Mouse (Mus musculus) neural tube, embryonic 12.5 days (tissue): ENCODE results near the gene Ngrn. TPM values are rescaled to one million over a fixed set of nuclear protein-coding genes. Genes with fewer than 3 reads are reported as not detected.
A peak's percentile ranks its signal among the peaks of the same experiment; 100 is the strongest.

Experiments used
- ATAC-seq: fragments of 200-750 bp; cut with Nextera tagmentation; 2 replicates; pipeline ENCODE4 v1.8.0; 2017; ENCODE audit warnings: low read depth, mild to moderate bottlenecking, moderate TSS enrichment, moderate library complexity; ENCODE audit not compliant: low FRiP score
- H3K27ac ChIP-seq: fragments of 300-500 bp; sonication (generic); 2 replicates; pipeline ENCODE4 v1.5.1; 2016
- H3K27me3 ChIP-seq: fragments of 300-500 bp; sonication (generic); replicated peaks from 2 replicates; pipeline ENCODE4 v1.6.1; 2016; ENCODE audit warnings: mild to moderate bottlenecking
- H3K36me3 ChIP-seq: fragments of 300-500 bp; sonication (generic); 2 replicates; pipeline ENCODE4 v1.6.1; 2016; ENCODE audit warnings: mild to moderate bottlenecking
- H3K4me1 ChIP-seq: fragments of 300-500 bp; sonication (generic); 2 replicates; pipeline ENCODE4 v1.6.1; 2016
- H3K4me2 ChIP-seq: fragments of 300-500 bp; sonication (generic); replicated peaks from 2 replicates; pipeline ENCODE4 v1.6.1; 2016; ENCODE audit warnings: mild to moderate bottlenecking
- H3K4me3 ChIP-seq: fragments of 300-500 bp; sonication (generic); 2 replicates; pipeline ENCODE4 v1.5.1; 2016
- H3K9ac ChIP-seq: fragments of 300-500 bp; sonication (generic); 2 replicates; pipeline ENCODE4 v1.6.1; 2016; ENCODE audit warnings: mild to moderate bottlenecking
- H3K9me3 ChIP-seq: fragments of 300-500 bp; sonication (generic); 2 replicates; pipeline ENCODE4 v1.6.1; 2016; ENCODE audit warnings: mild to moderate bottlenecking
- WGBS: fragments of 180-500 bp; shearing (Covaris S2); methylation state at CpG from one replicate; pipeline ENCODE4 v1.1.7; 2016; 5-methylcytosine and 5-hydroxymethylcytosine counted together
- polyA plus RNA-seq: library from polyadenylated mRNA; unstranded; fragments of >200 nt; fragmentation: Nextera tagmentation; extraction: Ambion mirVana; gene quantifications from 2 replicates; pipeline ENCODE4 v1.2.1, GENCODE M21; 2016

The Ngrn gene
- polyA plus RNA-seq, 1 experiment from 2014 or later: 54.9 TPM

DNA sequence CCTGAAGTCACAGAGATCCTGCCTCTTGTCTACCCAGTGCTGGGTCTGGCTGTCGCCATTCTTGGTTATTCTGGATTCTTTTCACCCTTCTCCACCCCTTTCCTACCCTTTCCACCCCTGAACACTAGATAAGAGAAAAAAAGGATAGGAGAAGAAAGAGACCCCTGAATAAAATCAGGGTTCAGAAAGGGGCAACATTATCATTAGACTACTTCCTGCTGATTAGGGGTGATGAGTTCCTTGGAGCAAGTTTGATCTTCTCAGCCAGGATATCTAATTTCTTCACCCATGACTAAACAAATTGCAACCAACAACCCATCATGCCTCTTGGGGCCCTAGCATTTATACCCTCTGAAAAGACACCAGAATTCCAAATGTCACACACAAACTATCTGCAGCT lies 6.7 kb downstream of the Ngrn start:
- H3K4me2 ChIP-seq: no peak overlapping the region
- peaks cover 14% of the 10 kb centered on the region for H3K4me1 ChIP-seq
- peaks cover 31% of the 10 kb centered on the region for H3K36me3 ChIP-seq
- H3K27me3 ChIP-seq: no peaks in the 10 kb centered on the region
- no peak overlapping the region for H3K4me3 ChIP-seq
- H3K9ac ChIP-seq: no peak overlapping the region
- ATAC-seq: no peak
- H3K27ac ChIP-seq: no peak overlapping the region
- H3K9me3 ChIP-seq: no peaks in the 10 kb centered on the region
- 86% methylated on average over 1 of the region's 1 CpGs for WGBS

DNA sequence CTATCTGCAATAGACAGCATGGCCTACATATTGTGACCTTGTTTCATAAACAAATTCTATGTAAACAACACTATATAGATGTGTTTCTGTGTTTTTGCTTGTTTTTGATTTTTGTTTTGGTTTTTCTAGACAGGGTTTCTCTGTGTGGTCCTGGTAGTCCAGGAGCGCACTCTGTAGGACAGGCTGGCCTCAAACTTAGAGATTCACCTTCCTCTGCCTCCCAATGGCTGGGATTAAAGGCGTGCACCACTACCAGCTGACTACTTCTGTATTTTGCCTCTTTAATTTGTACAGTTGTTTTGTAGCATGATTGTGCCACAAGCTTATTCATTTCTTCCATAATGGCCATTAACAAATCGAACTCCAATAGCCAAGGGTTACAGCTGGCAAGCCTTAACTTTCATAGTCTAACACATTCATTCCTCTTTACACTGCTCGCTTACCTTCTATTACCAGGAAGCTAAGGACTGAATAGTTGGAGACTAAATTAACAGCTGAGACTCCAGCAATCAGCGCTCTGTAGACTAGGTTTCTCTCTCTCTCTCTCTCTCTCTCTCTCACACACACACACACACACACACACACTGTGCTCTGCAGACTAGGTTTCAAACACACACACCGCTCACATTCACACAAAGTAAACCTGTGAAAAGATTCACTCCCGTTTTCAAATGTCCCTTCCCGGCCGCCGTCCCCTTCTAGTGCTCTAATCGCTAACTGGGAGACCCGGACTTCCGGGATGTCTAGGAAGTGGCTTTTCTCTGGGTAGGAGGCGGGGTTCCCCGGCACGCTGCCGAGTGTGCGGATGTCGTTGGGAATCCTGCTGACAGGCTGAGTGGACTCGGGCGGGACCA lies 8.1 kb downstream of the Ngrn start, which contains the start of gene Vps33b:
Gene Vps33b, plus strand, starts transcription at position 753 of the 854 bp plus-strand sequence.
- peaks cover 10% of the 10 kb centered on the region for H3K4me1 ChIP-seq
- H3K4me2 ChIP-seq: peak within 1 kb of the TSS; percentile 92
- H3K27me3 ChIP-seq: no peaks in the 10 kb centered on the region
- H3K9me3 ChIP-seq: peaks cover 3% of the 10 kb centered on the region
- no peak within 1 kb of the TSS for H3K27ac ChIP-seq
- peaks cover 41% of the 10 kb centered on the region for H3K36me3 ChIP-seq
- peak within 1 kb of the TSS; percentile 82 for H3K9ac ChIP-seq
- peak within 1 kb of the TSS; percentile 83 for H3K4me3 ChIP-seq
- 5% methylated on average over 21 of the region's 21 CpGs for WGBS
- peak; percentile 95 for ATAC-seq

GRCm38 (mm10) chr7:80269751-80270255 lies 8.8 kb downstream of the Ngrn start:
- 1% methylated on average over 23 of the region's 23 CpGs for WGBS
- peak overlapping the region; percentile 92 for H3K4me2 ChIP-seq
- H3K9ac ChIP-seq: peak overlapping the region; percentile 82
- peaks cover 10% of the 10 kb centered on the region for H3K4me1 ChIP-seq
- no peaks in the 10 kb centered on the region for H3K27me3 ChIP-seq
- H3K4me3 ChIP-seq: peak overlapping the region; percentile 83
- H3K27ac ChIP-seq: no peak overlapping the region
- peak; percentile 54 for ATAC-seq
- H3K9me3 ChIP-seq: peaks cover 10% of the 10 kb centered on the region
- H3K36me3 ChIP-seq: peaks cover 41% of the 10 kb centered on the region

DNA sequence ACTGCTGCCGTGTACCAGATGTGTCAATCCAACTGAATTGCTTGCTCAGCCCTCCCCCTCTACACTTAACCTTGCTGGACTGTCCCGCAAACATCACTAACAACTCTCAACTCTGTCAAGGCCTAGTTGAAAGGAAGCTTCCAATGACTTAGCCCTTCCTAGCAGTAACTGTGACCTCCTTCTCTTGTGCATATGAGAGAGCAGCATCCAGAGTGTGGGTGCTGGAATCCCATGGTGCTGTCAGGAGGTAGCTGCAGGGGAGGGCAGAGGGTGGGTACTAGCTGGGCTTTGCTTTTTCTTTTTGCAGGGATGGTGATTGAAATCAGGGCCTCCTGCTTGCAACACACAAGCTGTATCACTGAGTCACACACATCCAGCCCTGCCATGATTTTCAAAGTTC lies 12.4 kb downstream of the Ngrn start:
- Histone ChIP-seq H3K4me3 (no peak overlapping the region), H3K4me1 (peaks cover 10% of the 10 kb centered on the region), H3K27ac (no peak overlapping the region), H3K36me3 (peaks cover 55% of the 10 kb centered on the region), H3K9me3 (peaks cover 16% of the 10 kb centered on the region), H3K4me2 (no peak overlapping the region), H3K9ac (no peak overlapping the region), H3K27me3 (no peaks in the 10 kb centered on the region)
- no peak for ATAC-seq
- WGBS: 94% methylated on average over 2 of the region's 2 CpGs

GRCm38 (mm10) chr7:80276374-80276773 lies 15.4 kb downstream of the Ngrn start:
- Histone ChIP-seq H3K4me2 (no peak overlapping the region), H3K36me3 (peaks cover 72% of the 10 kb centered on the region), H3K27me3 (no peaks in the 10 kb centered on the region), H3K4me3 (no peak overlapping the region), H3K4me1 (no peaks in the 10 kb centered on the region), H3K9ac (no peak overlapping the region), H3K27ac (no peak overlapping the region), H3K9me3 (peaks cover 16% of the 10 kb centered on the region)
- ATAC-seq: no peak
- 97% methylated on average over 4 of the region's 4 CpGs for WGBS

DNA sequence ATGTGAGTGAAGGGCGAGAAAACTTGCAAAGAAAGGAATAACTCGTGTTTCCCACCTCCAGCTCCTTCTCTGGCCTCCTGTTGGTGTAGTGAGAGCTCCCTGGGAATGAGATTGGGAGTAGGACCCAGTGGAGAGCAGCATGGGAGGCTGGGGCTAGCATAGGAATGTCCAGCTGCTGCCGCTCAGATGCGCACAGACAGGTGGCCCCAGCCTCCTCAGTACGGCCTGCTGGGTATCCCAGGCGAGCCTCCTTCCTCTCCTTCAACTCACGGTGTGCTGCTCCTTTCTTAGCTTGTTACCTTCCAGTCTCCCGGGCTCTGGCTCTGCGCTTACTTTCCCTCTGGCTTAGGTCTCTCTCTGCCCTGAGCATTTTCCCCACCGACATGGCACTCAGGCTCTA lies 19.0 kb downstream of the Ngrn start:
- H3K36me3 ChIP-seq: peaks cover 78% of the 10 kb centered on the region
- 88% methylated on average over 10 of the region's 10 CpGs for WGBS
- no peak overlapping the region for H3K4me3 ChIP-seq
- H3K9ac ChIP-seq: no peak overlapping the region
- H3K9me3 ChIP-seq: peaks cover 3% of the 10 kb centered on the region
- no peak overlapping the region for H3K27ac ChIP-seq
- no peak overlapping the region for H3K4me2 ChIP-seq
- no peaks in the 10 kb centered on the region for H3K27me3 ChIP-seq
- no peaks in the 10 kb centered on the region for H3K4me1 ChIP-seq
- no peak for ATAC-seq

DNA sequence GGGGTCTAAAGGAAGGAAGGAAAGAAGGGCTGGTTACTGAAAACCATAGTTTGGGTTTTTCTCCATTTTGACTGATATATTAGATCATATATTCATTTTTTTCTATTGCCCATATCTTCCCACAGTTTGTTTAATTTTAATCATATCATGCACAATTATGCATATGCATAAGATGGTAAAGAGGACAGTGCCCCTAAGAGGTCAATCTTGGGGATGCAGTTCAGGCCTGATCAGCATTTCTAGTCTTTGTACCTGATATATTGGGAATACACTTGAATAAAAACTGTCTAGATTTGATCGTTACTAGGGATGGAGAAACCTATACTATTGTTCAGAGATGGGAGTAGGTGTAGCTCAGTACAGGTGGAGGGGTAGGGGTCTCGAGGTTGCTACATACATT lies 20.0 kb downstream of the Ngrn start:
- H3K27ac ChIP-seq: no peak overlapping the region
- H3K9ac ChIP-seq: no peak overlapping the region
- ATAC-seq: no peak
- H3K27me3 ChIP-seq: no peaks in the 10 kb centered on the region
- no peak overlapping the region for H3K4me2 ChIP-seq
- peaks cover 79% of the 10 kb centered on the region for H3K36me3 ChIP-seq
- WGBS: 93% methylated on average over 2 of the region's 2 CpGs
- H3K4me1 ChIP-seq: no peaks in the 10 kb centered on the region
- no peaks in the 10 kb centered on the region for H3K9me3 ChIP-seq
- H3K4me3 ChIP-seq: no peak overlapping the region

GRCm38 (mm10) chr7:80281646-80282045 lies 20.6 kb downstream of the Ngrn start:
- H3K4me3 ChIP-seq: no peak overlapping the region
- no peak overlapping the region for H3K27ac ChIP-seq
- no peak overlapping the region for H3K9ac ChIP-seq
- no peaks in the 10 kb centered on the region for H3K27me3 ChIP-seq
- no peaks in the 10 kb centered on the region for H3K4me1 ChIP-seq
- H3K4me2 ChIP-seq: no peak overlapping the region
- H3K9me3 ChIP-seq: no peaks in the 10 kb centered on the region
- peaks cover 79% of the 10 kb centered on the region for H3K36me3 ChIP-seq
- WGBS: 87% methylated on average over 3 of the region's 3 CpGs
- ATAC-seq: no peak

DNA sequence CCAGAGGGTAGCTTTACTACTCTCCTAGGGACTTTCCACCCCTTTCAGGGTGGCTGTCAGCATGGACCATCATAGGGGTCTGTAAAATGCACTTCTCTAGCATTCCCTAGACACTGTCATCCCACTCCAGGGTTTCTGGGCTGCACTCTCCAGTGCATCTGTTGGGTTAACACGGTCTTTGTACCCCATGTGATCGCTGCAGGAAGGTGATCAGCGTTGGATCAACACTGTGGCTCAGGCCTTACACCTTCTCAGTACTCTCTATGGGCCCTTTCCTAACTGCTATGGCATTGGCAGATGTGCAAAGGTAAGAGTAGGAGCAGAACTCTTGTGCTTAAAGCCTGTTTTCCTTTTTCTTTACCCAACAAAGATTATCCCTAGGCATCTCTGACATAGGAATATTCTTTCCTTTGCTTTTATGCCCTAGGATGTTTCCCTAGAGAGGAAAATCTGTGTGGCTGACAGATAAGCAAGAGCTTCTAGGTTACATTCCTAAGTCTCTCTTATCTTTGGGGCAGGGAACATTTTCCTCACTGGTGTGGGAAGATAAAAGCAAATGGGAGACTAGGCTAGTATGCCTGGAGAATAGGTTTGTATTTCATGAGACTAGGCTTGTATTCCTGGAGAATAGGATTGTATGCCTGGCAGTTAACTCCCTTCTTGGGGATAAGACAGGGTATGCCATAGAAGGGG lies 22.4 kb downstream of the Ngrn start:
- Histone ChIP-seq H3K4me2 (no peak overlapping the region), H3K4me1 (no peaks in the 10 kb centered on the region), H3K4me3 (no peak overlapping the region), H3K27me3 (no peaks in the 10 kb centered on the region), H3K9ac (no peak overlapping the region), H3K9me3 (no peaks in the 10 kb centered on the region), H3K36me3 (peaks cover 80% of the 10 kb centered on the region), H3K27ac (no peak overlapping the region)
- 91% methylated on average over 3 of the region's 3 CpGs for WGBS
- no peak for ATAC-seq

- Histone ChIP-seq H3K36me3 (peaks cover 76% of the 10 kb centered on the region), H3K9ac (no peak overlapping the region), H3K27ac (no peak overlapping the region), H3K4me1 (no peaks in the 10 kb centered on the region), H3K4me3 (no peak overlapping the region), H3K4me2 (no peak overlapping the region), H3K27me3 (no peaks in the 10 kb centered on the region), H3K9me3 (no peaks in the 10 kb centered on the region)
- WGBS: 95% methylated on average over 5 of the region's 5 CpGs
- no peak for ATAC-seq
These were observed 23.4 kb downstream of the Ngrn start for GRCm38 (mm10) chr7:80284391-80284790.

GRCm38 (mm10) chr7:80285725-80286124 lies 24.7 kb downstream of the Ngrn start:
- Histone ChIP-seq H3K4me1 (no peaks in the 10 kb centered on the region), H3K4me2 (no peak overlapping the region), H3K27me3 (no peaks in the 10 kb centered on the region), H3K27ac (no peak overlapping the region), H3K9me3 (no peaks in the 10 kb centered on the region), H3K4me3 (no peak overlapping the region), H3K36me3 (peaks cover 81% of the 10 kb centered on the region), H3K9ac (no peak overlapping the region)
- WGBS: 96% methylated on average over 6 of the region's 6 CpGs
- no peak for ATAC-seq

- Histone ChIP-seq H3K27ac (no peak overlapping the region), H3K36me3 (peaks cover 86% of the 10 kb centered on the region), H3K27me3 (no peaks in the 10 kb centered on the region), H3K9ac (no peak overlapping the region), H3K9me3 (no peaks in the 10 kb centered on the region), H3K4me3 (no peak overlapping the region), H3K4me2 (no peak overlapping the region), H3K4me1 (no peaks in the 10 kb centered on the region)
- 83% methylated on average over 10 of the region's 10 CpGs for WGBS
- no peak for ATAC-seq
These were observed 26.7 kb downstream of the Ngrn start for GRCm38 (mm10) chr7:80287736-80288135.
